Mouse (Mus musculus): ENCODE results near the gene Mab21l3. TPM values are rescaled to one million over a fixed set of nuclear protein-coding genes. Genes with fewer than 3 reads are reported as not detected.

Gene Mab21l3
- total RNA-seq, 2 experiments from 2014 or later = 0.12 to 0.16 TPM

Other genes starting within 250 kb of the Mab21l3 start
- 100 to 1,000 TPM; 112 to 117 TPM for gene Atp1a1, start 244.3 kb downstream of the Mab21l3 start, total RNA-seq (2021)
- gene Slc22a15, start 75.5 kb upstream of the Mab21l3 start, total RNA-seq (2021) = 1 to 10 TPM; 4.8 to 5.5 TPM
- gene Nhlh2, start 161.1 kb upstream of the Mab21l3 start, total RNA-seq (2021) = not detected
- 100 to 1,000 TPM; 579 to 657 TPM for gene Casq2, start 237.5 kb upstream of the Mab21l3 start, total RNA-seq (2021)